Mouse (Mus musculus): ENCODE results near the gene Cish. TPM values are rescaled to one million over a fixed set of nuclear protein-coding genes. Genes with fewer than 3 reads are reported as not detected.

The Cish gene
- total and polyA plus RNA-seq, 3 experiments: 10.0 to 24.5 TPM; not detected in 1

GRCm38 (mm10) chr9:107340911-107341645, 45.3 kb downstream of the Cish start:
- no peaks in the 10 kb centered on the region for H3K9me3 ChIP-seq (replicated peaks; ENCODE audit: insufficient read depth, low read length)
- H3K4me1 ChIP-seq (ENCODE audit: control insufficient read depth in 1 of 2, insufficient read depth in 2 of 2, low read length in 2 of 2): peaks cover 0 to 18% of the 10 kb centered on the region in 2 experiments; a peak in 2 of 4 replicates
- H3K36me3 ChIP-seq (ENCODE audit: control insufficient read depth in 1 of 2, insufficient read depth in 2 of 2, low read length in 2 of 2): peaks cover 0 to 13% of the 10 kb centered on the region in 2 experiments; a peak in 2 of 4 replicates
- H3K9ac ChIP-seq (ENCODE audit: control insufficient read depth, low read depth, low read length, poor library complexity, severe bottlenecking): peak overlapping the region; percentile 71
- H3K27me3 ChIP-seq (ENCODE audit: control insufficient read depth in 1 of 2, insufficient read depth in 2 of 2, low read length in 2 of 2): no peaks in the 10 kb centered on the region; a peak in 1 of 4 replicates
- H3K27ac ChIP-seq (ENCODE audit: control insufficient read depth, low read depth, low read length): no peak overlapping the region
- H3K4me3 ChIP-seq (ENCODE audit: control insufficient read depth in 1 of 2, insufficient read depth in 1 of 2, low read depth in 2 of 2, low read length in 2 of 2): peak overlapping the region; percentile 67 to 78
- peaks cover 4% of the 10 kb centered on the region; the same call in 1 of the 2 replicates for H3K79me2 ChIP-seq (ENCODE audit: control insufficient read depth, insufficient read depth, low read length, poor library complexity)
- no peak for DNase-seq (ENCODE audit: low read depth, low spot score)
- no peak for TF ChIP-seq E2F4 (IDR thresholded peaks at IDR 0.05; ENCODE audit: borderline replicate concordance, low read depth, low read length)
- TF ChIP-seq EP300 (IDR thresholded peaks at IDR 0.05; ENCODE audit: low read depth in 1 of 2, low read length in 2 of 2): no peak
- TF ChIP-seq RCOR1 (IDR thresholded peaks at IDR 0.05; ENCODE audit: low read depth, low read length): no peak
- TF ChIP-seq MAFK (IDR thresholded peaks at IDR 0.05; ENCODE audit: borderline replicate concordance, low read depth, low read length): no peak
- TF ChIP-seq CTCF (IDR thresholded peaks at IDR 0.05 in 2 of 3, conservative IDR thresholded peaks at IDR 0.05 in 1 of 3; ENCODE audit: control insufficient read depth in 1 of 3, insufficient read depth in 1 of 3, low read depth in 2 of 3, low read length in 3 of 3, poor library complexity in 1 of 3, severe bottlenecking in 1 of 3): no peak
- no peak for TF ChIP-seq MEF2A (IDR thresholded peaks at IDR 0.05; ENCODE audit: extremely low read depth, insufficient replicate concordance, low read depth, low read length, poor library complexity, severe bottlenecking)
- no peak for TF ChIP-seq SMC3 (IDR thresholded peaks at IDR 0.05; ENCODE audit: low read depth, low read length)
- TF ChIP-seq TBP (IDR thresholded peaks at IDR 0.05; ENCODE audit: low read depth, low read length): no peak

- Histone ChIP-seq H3K4me1 (ENCODE audit: control insufficient read depth in 1 of 2, insufficient read depth in 2 of 2, low read length in 2 of 2) (peaks cover 0 to 16% of the 10 kb centered on the region in 2 experiments; a peak in 2 of 4 replicates), H3K4me3 (ENCODE audit: control insufficient read depth in 1 of 2, insufficient read depth in 1 of 2, low read depth in 2 of 2, low read length in 2 of 2) (no peak overlapping the region), H3K9ac (ENCODE audit: control insufficient read depth, low read depth, low read length, poor library complexity, severe bottlenecking) (no peak overlapping the region), H3K36me3 (ENCODE audit: control insufficient read depth in 1 of 2, insufficient read depth in 2 of 2, low read length in 2 of 2) (peaks cover 0 to 13% of the 10 kb centered on the region in 2 experiments; a peak in 2 of 4 replicates), H3K79me2 (ENCODE audit: control insufficient read depth, insufficient read depth, low read length, poor library complexity) (peaks cover 4% of the 10 kb centered on the region; the same call in 1 of the 2 replicates), H3K27ac (ENCODE audit: control insufficient read depth, low read depth, low read length) (no peak overlapping the region), H3K27me3 (ENCODE audit: control insufficient read depth in 1 of 2, insufficient read depth in 2 of 2, low read length in 2 of 2) (no peaks in the 10 kb centered on the region; a peak in 1 of 4 replicates), H3K9me3 (replicated peaks; ENCODE audit: insufficient read depth, low read length) (no peaks in the 10 kb centered on the region)
- TF ChIP-seq ETS1 (IDR thresholded peaks at IDR 0.05; ENCODE audit: low read depth, low read length) (no peak), POLR2AphosphoS5 (IDR thresholded peaks at IDR 0.05; ENCODE audit: borderline replicate concordance, low read depth, low read length) (no peak), USF1 (IDR thresholded peaks at IDR 0.05; ENCODE audit: low read depth, low read length) (no peak), EP300 (IDR thresholded peaks at IDR 0.05; ENCODE audit: low read depth in 1 of 2, low read length in 2 of 2) (no peak)
- no peak for DNase-seq (ENCODE audit: low read depth, low spot score)
Observed at GRCm38 (mm10) chr9:107342201-107342709, 46.4 kb downstream of the Cish start.
